Mouse (Mus musculus) NIH3T3 (cell line): ENCODE measurements around the gene Gm3005.
"Not testable (repeated sequence)": the region's sequence is repeated elsewhere in the genome, so short reads cannot be mapped to it uniquely, and the experiment has no call there.

ENCODE experiments used
- DNase-seq: peaks from one replicate; pipeline ENCODE4 v3.0.0-alpha.2; 2012; ENCODE audit warnings: low read depth

Gene Gm3005

DNA sequence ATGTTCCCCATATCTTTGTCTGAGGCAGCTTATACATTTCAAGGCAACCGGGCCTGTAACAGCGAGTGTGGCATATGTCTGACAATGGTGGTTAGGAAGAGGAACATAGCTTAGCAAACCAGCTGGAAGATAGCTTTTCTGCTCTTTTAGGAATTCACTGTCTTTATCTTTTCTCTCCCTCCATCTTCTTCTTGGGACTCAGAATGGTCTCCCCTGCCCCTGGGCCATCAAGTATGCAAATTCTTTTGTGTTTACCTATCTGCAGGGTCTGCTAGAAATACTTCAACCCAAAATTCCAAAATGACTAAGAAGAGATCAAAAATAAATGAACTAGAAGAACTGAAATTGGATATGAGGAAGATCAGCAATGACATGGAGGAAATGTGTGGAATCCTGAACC is at the start of gene Gm3005:
Gene Gm3005, plus strand, starts transcription at position 301 of the 400 bp plus-strand sequence.
- DNase-seq: not testable (repeated sequence)

DNA sequence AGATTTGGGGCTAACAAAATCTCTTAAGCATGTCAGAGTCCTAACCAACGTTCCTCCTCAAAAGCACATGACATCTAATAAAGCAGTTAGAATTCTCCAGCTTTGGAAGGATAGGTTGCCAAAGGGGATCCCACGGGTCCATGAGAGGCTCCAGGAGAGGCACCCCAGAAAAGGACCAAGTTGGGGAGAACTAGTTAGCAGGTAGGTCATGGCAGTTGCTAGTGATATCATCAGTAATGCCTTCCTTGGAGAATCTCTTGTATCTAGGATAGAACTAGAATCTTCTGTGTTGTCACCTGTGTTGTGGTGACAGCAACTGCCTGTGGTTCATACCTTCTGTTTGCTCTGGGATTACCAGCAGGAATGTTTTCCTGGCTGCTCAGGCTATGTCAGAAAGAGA is 33.1 kb upstream of the Gm3005 start, which contains the start of gene Gm10413:
Gene Gm10413, plus strand, starts transcription at position 301 of the 400 bp plus-strand sequence.
- DNase-seq: not testable (repeated sequence)

DNA sequence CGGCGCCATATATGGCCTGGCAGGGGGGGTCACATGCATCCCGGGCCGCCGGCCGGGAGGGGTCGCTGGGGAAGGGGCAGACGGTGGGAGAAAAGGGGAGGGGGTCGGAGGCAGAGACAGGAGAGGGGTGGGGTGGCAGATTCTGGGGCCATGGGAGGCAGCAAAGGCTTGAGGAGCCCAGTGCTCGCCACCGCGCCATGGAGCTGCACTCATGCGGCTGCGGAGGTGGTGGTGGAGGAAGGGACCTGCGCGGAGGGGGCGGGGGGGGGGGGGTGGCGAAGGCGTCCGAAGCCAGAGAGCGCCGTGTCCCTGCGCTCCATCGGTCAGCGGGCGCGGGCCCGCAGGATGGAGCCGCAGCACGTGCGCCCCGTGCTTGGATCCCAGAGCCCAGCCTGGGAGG is 15.6 kb upstream of the Gm3005 start, which contains the start of gene Gm10409:
Gene Gm10409, plus strand, starts transcription at position 301 of the 400 bp plus-strand sequence.
- not testable (repeated sequence) for DNase-seq

DNA sequence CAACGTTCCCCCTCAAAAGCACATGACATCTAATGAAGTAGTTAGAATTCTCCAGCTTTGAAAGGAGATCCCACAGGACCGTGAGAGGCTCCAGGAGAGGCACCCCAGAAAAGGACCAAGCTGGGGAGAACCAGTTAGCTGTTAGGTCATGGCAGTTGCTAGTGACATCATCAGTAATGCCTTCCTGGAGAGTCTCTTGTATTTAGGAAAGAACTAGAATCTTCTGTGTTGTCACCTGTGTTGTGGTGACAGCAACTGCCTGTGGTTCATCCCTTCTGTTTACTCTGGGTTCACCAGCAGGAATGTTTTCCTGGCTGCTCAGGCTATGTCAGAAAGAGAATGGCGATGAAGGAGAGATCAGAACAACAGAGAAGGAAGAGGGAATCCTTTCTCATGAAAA is 21.2 kb downstream of the Gm3005 start, which contains the start of gene Gm10408:
Gene Gm10408, plus strand, starts transcription at position 301 of the 400 bp plus-strand sequence.
- DNase-seq: not testable (repeated sequence)

DNA sequence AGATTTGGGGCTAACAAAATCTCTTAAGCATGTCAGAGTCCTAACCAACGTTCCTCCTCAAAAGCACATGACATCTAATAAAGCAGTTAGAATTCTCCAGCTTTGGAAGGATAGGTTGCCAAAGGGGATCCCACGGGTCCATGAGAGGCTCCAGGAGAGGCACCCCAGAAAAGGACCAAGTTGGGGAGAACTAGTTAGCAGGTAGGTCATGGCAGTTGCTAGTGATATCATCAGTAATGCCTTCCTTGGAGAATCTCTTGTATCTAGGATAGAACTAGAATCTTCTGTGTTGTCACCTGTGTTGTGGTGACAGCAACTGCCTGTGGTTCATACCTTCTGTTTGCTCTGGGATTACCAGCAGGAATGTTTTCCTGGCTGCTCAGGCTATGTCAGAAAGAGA is 206.3 kb downstream of the Gm3005 start, which contains the start of gene Gm3012:
Gene Gm3012, plus strand, starts transcription at position 301 of the 400 bp plus-strand sequence.
- DNase-seq: not testable (repeated sequence)
